Mouse (Mus musculus) embryonic stem cell, embryonic (primary cell): ENCODE measurements around the gene Stra6.

ENCODE experiments used
- CTCF ChIA-PET, 4 experiments: fragments of 300-600 bp in 2 of 4; fragments of 350-600 bp in 2 of 4; sonication (Branson Sonifier 250); formaldehyde crosslinking; loops; one replicate each; lab custom pipeline; 2022; ENCODE audit warnings: inconsistent platforms in 2 of 4; lab: Charles Lee
- POLR2A ChIA-PET, 4 experiments: fragments of 300-600 bp in 2 of 4; fragments of 350-600 bp in 2 of 4; sonication (Branson Sonifier 250); formaldehyde crosslinking; loops; one replicate each; lab custom pipeline; 2022; ENCODE audit warnings: antibody characterized with exemption in 4 of 4, inconsistent platforms in 1 of 4; lab: Charles Lee

Stra6 gene

GRCm38 (mm10) chr9:58156819-58157560 is 93.4 kb downstream of the Stra6 start:
- ChIA-PET POLR2A (interaction anchor here in 1 of 4 experiments (1.0 to 1.4 kb wide), 5 partner anchors 25 to 122 kb away, joined by 3 read pairs; no protein-coding TSS in a partner anchor), CTCF (interaction anchor here in 2 of 4 experiments (0.5 to 1.1 kb wide), 3 partner anchors 16 to 118 kb away, joined by 3 to 5 read pairs (median 3); no protein-coding TSS in a partner anchor)

GRCm38 (mm10) chr9:58157838-58158237 is 94.2 kb downstream of the Stra6 start:
- ChIA-PET POLR2A (interaction anchor here in 2 of 4 experiments (1.0 to 2.0 kb wide), 5 partner anchors 11 to 71 kb away, joined by 3 to 4 read pairs (median 3); no protein-coding TSS in a partner anchor), CTCF (interaction anchor here in 3 of 4 experiments (0.7 to 1.1 kb wide), 4 partner anchors 10 to 119 kb away, joined by 3 to 5 read pairs (median 3); no protein-coding TSS in a partner anchor)

GRCm38 (mm10) chr9:58158541-58159311 is 95.1 kb downstream of the Stra6 start:
- ChIA-PET CTCF (interaction anchor here (0.5 to 0.9 kb wide), 5 partner anchors 10 to 126 kb away, joined by 3 to 4 read pairs (median 3); no protein-coding TSS in a partner anchor), POLR2A (interaction anchor here in 3 of 4 experiments (0.5 to 2.0 kb wide), 5 partner anchors 10 to 116 kb away, joined by 3 to 9 read pairs (median 4); no protein-coding TSS in a partner anchor)

GRCm38 (mm10) chr9:58159855-58160254 is 96.3 kb downstream of the Stra6 start:
- CTCF ChIA-PET, result interaction anchor here in 1 of 4 experiments (0.6 kb wide), 1 partner anchor 182 kb away, joined by 4 read pairs; no protein-coding TSS in a partner anchor

GRCm38 (mm10) chr9:58160315-58160714 is 96.7 kb downstream of the Stra6 start:
- CTCF ChIA-PET, result no interaction called here
- POLR2A ChIA-PET, result interaction anchor here in 2 of 4 experiments (0.6 to 0.7 kb wide), 2 partner anchors 44 to 1007 kb away, joined by 3 read pairs; no protein-coding TSS in a partner anchor

More at GRCm38 (mm10) chr9:58159855-58160254, 96.3 kb downstream of the Stra6 start:
- POLR2A ChIA-PET, result interaction anchor here in 2 of 4 experiments (0.6 to 2.0 kb wide), 3 partner anchors 9 to 1008 kb away, joined by 3 to 4 read pairs (median 3); no protein-coding TSS in a partner anchor

GRCm38 (mm10) chr9:58162173-58162572 is 98.6 kb downstream of the Stra6 start:
- ChIA-PET POLR2A (interaction anchor here in 2 of 4 experiments (0.6 to 1.3 kb wide), 2 partner anchors 42 to 50 kb away, joined by 3 read pairs; partner anchors contain the start of genes Islr (in 1 of the 2) and Islr2 (in 1 of the 2)), CTCF (interaction anchor here in 3 of 4 experiments (0.5 to 1.0 kb wide), 3 partner anchors 11 to 927 kb away, joined by 3 to 5 read pairs (median 3); no protein-coding TSS in a partner anchor)

- CTCF ChIA-PET, result no interaction called here
These were observed 99.6 kb downstream of the Stra6 start for GRCm38 (mm10) chr9:58163146-58163545.

GRCm38 (mm10) chr9:58165779-58166178 is 102.2 kb downstream of the Stra6 start:
- ChIA-PET POLR2A (no interaction called here), CTCF (interaction anchor here in 1 of 4 experiments (0.6 kb wide), 1 partner anchor 579 kb away, joined by 3 read pairs; no protein-coding TSS in a partner anchor)

More at GRCm38 (mm10) chr9:58163146-58163545, 99.6 kb downstream of the Stra6 start:
- POLR2A ChIA-PET, result interaction anchor here in 1 of 4 experiments (0.6 kb wide), 1 partner anchor 158 kb away, joined by 3 read pairs; no protein-coding TSS in a partner anchor

GRCm38 (mm10) chr9:58168880-58169279 is 105.3 kb downstream of the Stra6 start:
- POLR2A ChIA-PET, result interaction anchor here in 2 of 4 experiments (0.7 to 1.8 kb wide), 3 partner anchors 10 to 42 kb away, joined by 3 to 4 read pairs (median 4); no protein-coding TSS in a partner anchor
- CTCF ChIA-PET, result interaction anchor here in 2 of 4 experiments (0.6 to 0.7 kb wide), 2 partner anchors 36 to 58 kb away, joined by 4 to 5 read pairs; no protein-coding TSS in a partner anchor

GRCm38 (mm10) chr9:58169426-58169825 is 105.8 kb downstream of the Stra6 start:
- CTCF ChIA-PET, result interaction anchor here (0.6 to 1.3 kb wide), 5 partner anchors 35 to 152 kb away, joined by 3 to 6 read pairs (median 4); partner anchors contain the start of genes Islr (in 2 of the 4) and Islr2 (in 2 of the 4)
- POLR2A ChIA-PET, result interaction anchor here in 2 of 4 experiments (0.7 to 1.8 kb wide), 2 partner anchors 11 to 43 kb away, joined by 3 to 4 read pairs; no protein-coding TSS in a partner anchor

- ChIA-PET CTCF (interaction anchor here in 3 of 4 experiments (0.7 to 1.5 kb wide), 3 partner anchors 11 to 134 kb away, joined by 3 read pairs; no protein-coding TSS in a partner anchor), POLR2A (interaction anchor here in 1 of 4 experiments (1.9 kb wide), 1 partner anchor 232 kb away, joined by 4 read pairs; no protein-coding TSS in a partner anchor)
These were observed 109.3 kb downstream of the Stra6 start for GRCm38 (mm10) chr9:58172863-58173262.

- CTCF ChIA-PET, result no interaction called here
- POLR2A ChIA-PET, result interaction anchor here (0.6 to 1.9 kb wide), 6 partner anchors 30 to 272 kb away, joined by 3 to 7 read pairs (median 4); no protein-coding TSS in a partner anchor
These were observed 111.2 kb downstream of the Stra6 start for GRCm38 (mm10) chr9:58174818-58175251.

- ChIA-PET CTCF (interaction anchor here in 3 of 4 experiments (0.5 to 1.0 kb wide), 4 partner anchors 23 to 118 kb away, joined by 4 to 10 read pairs (median 6); partner anchors contain the start of genes Islr (in 1 of the 3) and Islr2 (in 1 of the 3)), POLR2A (interaction anchor here in 1 of 4 experiments (0.9 to 1.2 kb wide), 2 partner anchors 122 to 124 kb away, joined by 3 read pairs; no protein-coding TSS in a partner anchor)
These were observed 112.3 kb downstream of the Stra6 start for GRCm38 (mm10) chr9:58175745-58176487.

- ChIA-PET CTCF (interaction anchor here in 1 of 4 experiments (0.6 kb wide), 1 partner anchor 27 kb away, joined by 3 read pairs; the partner anchor contains the start of genes Islr and Islr2), POLR2A (no interaction called here)
These were observed 113.6 kb downstream of the Stra6 start for GRCm38 (mm10) chr9:58177165-58177564.

GRCm38 (mm10) chr9:58179390-58179789 is 115.8 kb downstream of the Stra6 start:
- CTCF ChIA-PET, result interaction anchor here in 2 of 4 experiments (0.8 kb wide), 2 partner anchors 25 to 214 kb away, joined by 3 read pairs; partner anchors contain the start of genes Islr (in 1 of the 2) and Islr2 (in 1 of the 2)
- POLR2A ChIA-PET, result interaction anchor here in 1 of 4 experiments (0.6 to 0.9 kb wide), 2 partner anchors 149 to 1133 kb away, joined by 3 read pairs; no protein-coding TSS in a partner anchor

GRCm38 (mm10) chr9:58184456-58184855 is 120.9 kb downstream of the Stra6 start:
- ChIA-PET POLR2A (interaction anchor here in 2 of 4 experiments (0.9 to 2.1 kb wide), 4 partner anchors 20 to 144 kb away, joined by 3 to 7 read pairs (median 5); partner anchors contain the start of genes Islr (in 1 of the 2) and Islr2 (in 1 of the 2)), CTCF (interaction anchor here in 2 of 4 experiments (0.6 to 1.3 kb wide), 5 partner anchors 20 to 396 kb away, joined by 3 to 4 read pairs (median 4); partner anchors contain the start of genes Islr (in 1 of the 2) and Islr2 (in 1 of the 2))
